Mouse (Mus musculus) neural tube, embryonic 11.5 days (tissue): ENCODE measurements at regions not wholly inside any gene's neighbourhood (a gene's known extent, or its start where the extent isn't known, plus 50 kb on each side); places are given as distances from the start of the nearest gene placed in this dataset.

Source experiments
- ATAC-seq: fragments of 200-750 bp; cut with Nextera tagmentation; 2 replicates; pipeline ENCODE4 v1.8.0; 2017; ENCODE audit warnings: moderate number of reproducible peaks, mild to moderate bottlenecking, moderate TSS enrichment, moderate library complexity; ENCODE audit not compliant: insufficient read depth, low FRiP score, low TSS enrichment
- DNase-seq: peaks from one replicate; pipeline ENCODE4 v3.0.0-alpha.2; 2015; ENCODE audit warnings: low spot score
- H3K27ac ChIP-seq: fragments of 300-500 bp; sonication (generic); 2 replicates; pipeline ENCODE4 v1.5.1; 2014; ENCODE audit warnings: low read depth, mild to moderate bottlenecking, low read length
- H3K27me3 ChIP-seq: fragments of 300-500 bp; sonication (generic); 2 replicates; pipeline ENCODE4 v1.6.1; 2014; ENCODE audit warnings: mild to moderate bottlenecking, low read length, mixed read lengths; ENCODE audit not compliant: control insufficient read depth, insufficient read depth
- H3K36me3 ChIP-seq: fragments of 300-500 bp; sonication (generic); 2 replicates; pipeline ENCODE4 v1.6.1; 2014; ENCODE audit warnings: mild to moderate bottlenecking, low read length, moderate library complexity, mixed read lengths; ENCODE audit not compliant: control insufficient read depth, insufficient read depth
- H3K4me1 ChIP-seq: fragments of 300-500 bp; sonication (generic); 2 replicates; pipeline ENCODE4 v1.6.1; 2014; ENCODE audit warnings: low read length, mixed read lengths; ENCODE audit not compliant: control insufficient read depth, insufficient read depth
- H3K4me2 ChIP-seq: fragments of 300-500 bp; sonication (generic); 2 replicates; pipeline ENCODE4 v1.6.1; 2014; ENCODE audit warnings: low read depth, mild to moderate bottlenecking, moderate library complexity
- H3K4me3 ChIP-seq: fragments of 300-500 bp; sonication (generic); 2 replicates; pipeline ENCODE4 v1.5.1; 2014; ENCODE audit warnings: low read depth, low read length
- H3K9ac ChIP-seq: fragments of 300-500 bp; sonication (generic); 2 replicates; pipeline ENCODE4 v1.6.1; 2014; ENCODE audit warnings: mild to moderate bottlenecking, low read length
- H3K9me3 ChIP-seq: fragments of 300-500 bp; sonication (generic); 2 replicates; pipeline ENCODE4 v1.6.1; 2016; ENCODE audit warnings: low read length; ENCODE audit not compliant: control insufficient read depth
- WGBS: fragments of 180-500 bp; shearing (Covaris S2); extraction: QIAGEN DNeasy Blood & Tissue Kit; methylation state at CpG from one replicate; pipeline ENCODE4 v1.1.7; 2014; 5-methylcytosine and 5-hydroxymethylcytosine counted together

GRCm38 (mm10) chr13:59228059-59228830, 356.8 kb downstream of the Agtpbp1 start:
- no peak overlapping the region for H3K4me2 ChIP-seq
- H3K9me3 ChIP-seq: no peaks in the 10 kb centered on the region
- H3K9ac ChIP-seq: no peak overlapping the region
- whole genome bisulfite sequencing: 72% methylated on average over 12 of the region's 12 CpGs
- H3K27ac ChIP-seq: no peak overlapping the region
- no peaks in the 10 kb centered on the region for H3K27me3 ChIP-seq
- H3K36me3 ChIP-seq: no peaks in the 10 kb centered on the region
- ATAC-seq (no peak), DNase-seq (no peak)
- no peak overlapping the region for H3K4me3 ChIP-seq
- no peaks in the 10 kb centered on the region for H3K4me1 ChIP-seq

GRCm38 (mm10) chr13:59227523-59228058, 357.4 kb downstream of the Agtpbp1 start:
- WGBS: 91% methylated on average over 13 of the region's 13 CpGs
- Histone ChIP-seq H3K4me1 (no peaks in the 10 kb centered on the region), H3K9ac (no peak overlapping the region), H3K27me3 (no peaks in the 10 kb centered on the region), H3K4me3 (no peak overlapping the region), H3K27ac (no peak overlapping the region), H3K36me3 (no peaks in the 10 kb centered on the region), H3K4me2 (no peak overlapping the region), H3K9me3 (no peaks in the 10 kb centered on the region)
- ATAC-seq (no peak), DNase-seq (no peak)

GRCm38 (mm10) chr13:59220587-59220986, 364.4 kb downstream of the Agtpbp1 start:
- Histone ChIP-seq H3K36me3 (no peaks in the 10 kb centered on the region), H3K9me3 (no peaks in the 10 kb centered on the region), H3K9ac (no peak overlapping the region), H3K4me1 (no peaks in the 10 kb centered on the region), H3K27me3 (no peaks in the 10 kb centered on the region), H3K27ac (no peak overlapping the region), H3K4me2 (no peak overlapping the region), H3K4me3 (no peak overlapping the region)
- DNase-seq (no peak), ATAC-seq (no peak)
- WGBS: 56% methylated on average over 6 of the region's 6 CpGs

DNA sequence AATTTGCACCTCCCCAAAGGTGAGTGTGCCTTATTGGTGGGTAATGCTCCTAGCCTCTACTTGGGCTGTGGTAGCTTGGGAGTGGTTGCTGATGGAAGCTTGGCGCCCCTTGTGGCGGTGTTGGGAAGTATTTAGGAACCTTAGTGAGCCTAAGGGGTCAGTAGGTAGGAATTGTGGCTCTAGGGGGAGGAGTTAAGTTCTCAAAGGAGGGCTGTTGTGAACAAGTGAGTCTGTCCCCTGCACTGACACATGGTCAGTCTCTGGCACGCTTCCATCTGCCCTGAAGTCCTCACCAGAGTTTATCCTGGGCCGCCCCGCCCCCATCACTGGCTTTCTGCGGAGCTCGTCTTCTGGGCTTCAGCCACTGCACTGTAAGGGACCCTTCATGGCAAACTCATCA, 364.9 kb downstream of the Agtpbp1 start:
- H3K9ac ChIP-seq: no peak overlapping the region
- H3K4me2 ChIP-seq: no peak overlapping the region
- no peaks in the 10 kb centered on the region for H3K9me3 ChIP-seq
- WGBS: 25% methylated on average over 7 of the region's 7 CpGs
- DNase-seq (peak; percentile 40), ATAC-seq (no peak)
- no peaks in the 10 kb centered on the region for H3K27me3 ChIP-seq
- no peaks in the 10 kb centered on the region for H3K4me1 ChIP-seq
- H3K36me3 ChIP-seq: no peaks in the 10 kb centered on the region
- no peak overlapping the region for H3K4me3 ChIP-seq
- no peak overlapping the region for H3K27ac ChIP-seq

DNA sequence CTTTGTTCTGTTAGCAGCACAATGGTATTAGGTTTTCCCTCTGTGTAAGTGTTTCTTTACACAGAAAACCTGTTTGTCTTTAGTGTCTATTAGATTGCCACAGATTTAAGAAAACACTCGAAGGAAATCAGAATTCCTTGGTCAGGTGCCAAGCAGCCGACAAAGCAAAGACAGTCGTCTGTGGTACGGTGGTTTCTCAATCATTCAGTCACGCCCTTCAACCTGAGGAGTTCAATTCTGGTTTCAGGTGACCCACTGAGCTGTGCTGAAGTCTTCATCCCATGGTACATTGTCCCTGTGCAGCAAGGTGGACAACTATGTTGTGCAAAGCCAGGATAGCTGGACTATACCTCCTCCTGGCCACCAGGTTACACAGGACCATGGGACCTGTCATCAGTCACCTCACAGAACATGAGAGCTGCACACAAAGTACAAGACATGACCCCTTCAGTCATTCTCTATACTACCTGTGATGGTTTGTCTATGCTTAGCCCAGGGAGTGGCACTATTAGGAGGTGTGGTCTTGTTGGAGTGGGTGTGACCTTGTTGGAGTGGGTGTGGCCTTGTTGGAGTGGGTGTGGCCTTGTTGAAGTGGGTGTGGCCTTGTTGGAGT, 368.2 kb downstream of the Agtpbp1 start:
- no peaks in the 10 kb centered on the region for H3K9me3 ChIP-seq
- no peaks in the 10 kb centered on the region for H3K27me3 ChIP-seq
- no peak overlapping the region for H3K4me2 ChIP-seq
- H3K4me3 ChIP-seq: no peak overlapping the region
- WGBS: 83% methylated on average over 5 of the region's 5 CpGs
- no peak overlapping the region for H3K9ac ChIP-seq
- H3K27ac ChIP-seq: no peak overlapping the region
- no peaks in the 10 kb centered on the region for H3K4me1 ChIP-seq
- ATAC-seq: no peak
- no peaks in the 10 kb centered on the region for H3K36me3 ChIP-seq
- no peak for DNase-seq

DNA sequence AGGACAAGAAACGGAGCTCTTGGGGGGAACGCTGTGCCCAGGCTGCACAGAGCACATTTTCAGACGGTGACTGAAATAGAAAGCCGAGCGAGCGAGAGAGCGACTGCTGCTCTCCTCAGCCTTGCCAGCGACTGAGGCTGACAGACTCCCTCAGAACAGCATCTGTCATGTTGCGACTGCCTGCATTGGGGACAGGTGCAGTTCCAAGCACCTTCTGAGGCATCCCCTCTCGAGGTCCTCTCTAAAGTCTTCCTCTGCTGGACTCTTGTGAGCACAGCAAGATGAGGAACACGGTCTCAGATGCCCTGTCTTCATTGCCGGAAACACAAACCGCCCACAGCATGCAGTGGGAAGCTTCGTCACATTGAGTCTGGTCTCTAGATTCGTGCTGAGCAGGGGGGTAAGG, 372.7 kb downstream of the Agtpbp1 start:
- H3K4me1 ChIP-seq: no peaks in the 10 kb centered on the region
- no peak for ATAC-seq
- no peaks in the 10 kb centered on the region for H3K36me3 ChIP-seq
- H3K4me3 ChIP-seq: no peak overlapping the region
- DNase-seq: no peak
- H3K9ac ChIP-seq: no peak overlapping the region
- H3K4me2 ChIP-seq: no peak overlapping the region
- no peaks in the 10 kb centered on the region for H3K9me3 ChIP-seq
- 83% methylated on average over 15 of the region's 15 CpGs for WGBS
- H3K27ac ChIP-seq: no peak overlapping the region
- no peaks in the 10 kb centered on the region for H3K27me3 ChIP-seq

DNA sequence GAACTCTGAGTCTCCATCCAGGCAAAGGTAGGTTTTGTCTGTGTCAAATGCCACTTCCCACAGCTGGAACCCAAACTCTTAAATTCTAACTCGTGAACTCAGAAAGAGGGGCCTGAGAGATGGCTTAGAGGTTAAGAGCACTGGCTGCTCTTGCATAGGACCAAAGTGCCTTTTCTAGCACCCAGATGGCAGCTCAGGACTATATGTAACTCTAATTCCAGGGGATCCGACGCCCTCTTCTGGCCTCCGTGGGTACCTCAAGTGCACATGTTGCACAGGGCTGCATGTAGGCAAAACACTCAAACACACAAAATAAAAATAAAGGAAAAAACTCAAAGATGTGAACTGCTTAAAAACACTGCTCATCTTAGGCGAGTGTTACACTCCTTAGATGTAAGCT, 374.2 kb downstream of the Agtpbp1 start:
- DNase-seq: peak; percentile 20
- no peak overlapping the region for H3K4me2 ChIP-seq
- 56% methylated on average over 5 of the region's 5 CpGs for WGBS

GRCm38 (mm10) chr13:59206186-59206585, 378.8 kb downstream of the Agtpbp1 start:
- no peak overlapping the region for H3K4me3 ChIP-seq
- ATAC-seq (no peak), DNase-seq (no peak)
- H3K9ac ChIP-seq: no peak overlapping the region
- no peaks in the 10 kb centered on the region for H3K9me3 ChIP-seq
- no peaks in the 10 kb centered on the region for H3K36me3 ChIP-seq
- H3K27me3 ChIP-seq: no peaks in the 10 kb centered on the region
- H3K4me1 ChIP-seq: no peaks in the 10 kb centered on the region
- 89% methylated on average over 3 of the region's 3 CpGs for WGBS
- no peak overlapping the region for H3K27ac ChIP-seq
- no peak overlapping the region for H3K4me2 ChIP-seq

More for the DNA sequence above, 374.2 kb downstream of the Agtpbp1 start:
- Histone ChIP-seq H3K27me3 (no peaks in the 10 kb centered on the region), H3K9me3 (no peaks in the 10 kb centered on the region), H3K4me1 (no peaks in the 10 kb centered on the region), H3K4me3 (no peak overlapping the region), H3K9ac (no peak overlapping the region; the same call in 1 of the 2 replicates), H3K36me3 (no peaks in the 10 kb centered on the region), H3K27ac (no peak overlapping the region)
- no peak for ATAC-seq

GRCm38 (mm10) chr13:59204506-59204905, 380.5 kb downstream of the Agtpbp1 start:
- Histone ChIP-seq H3K27me3 (no peaks in the 10 kb centered on the region), H3K9ac (no peak overlapping the region), H3K27ac (no peak overlapping the region), H3K4me1 (no peaks in the 10 kb centered on the region), H3K4me3 (no peak overlapping the region), H3K36me3 (no peaks in the 10 kb centered on the region), H3K4me2 (no peak overlapping the region), H3K9me3 (no peaks in the 10 kb centered on the region)
- DNase-seq (no peak), ATAC-seq (no peak)
- 94% methylated on average over 2 of the region's 2 CpGs for WGBS
